Mouse (Mus musculus) T-helper 2 cell (primary cell): ENCODE data around the gene Adgrl4.

Experiments
- in situ Hi-C: fragments of 300-600 bp; cut with MboI, MseI; formaldehyde crosslinking; loops from one replicate; pipeline ENCODE4 v1.15.1; 2025; ENCODE audit warnings: high pct_unique_total_duplicates

Gene Adgrl4

DNA sequence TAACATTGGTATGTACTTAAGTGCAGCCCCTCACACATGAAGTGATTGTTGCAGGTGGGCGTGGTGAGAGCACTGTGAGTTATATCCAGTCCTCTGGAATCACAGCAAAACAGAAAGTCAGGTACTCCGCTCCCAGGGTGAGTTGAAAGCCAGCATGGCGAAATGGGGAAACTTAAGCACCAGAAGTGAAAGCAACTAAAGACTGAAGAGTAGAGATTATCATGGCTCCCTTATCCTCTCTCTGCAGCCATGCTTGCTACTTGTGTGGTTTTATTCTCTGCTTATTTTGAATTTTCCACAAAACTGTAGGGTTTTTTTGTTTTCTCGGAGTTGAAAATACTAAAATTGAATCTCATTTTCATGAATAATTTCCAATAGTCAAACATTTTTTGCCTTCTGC is 51.2 kb downstream of the Adgrl4 start:
- in situ Hi-C loops = no loop called here

DNA sequence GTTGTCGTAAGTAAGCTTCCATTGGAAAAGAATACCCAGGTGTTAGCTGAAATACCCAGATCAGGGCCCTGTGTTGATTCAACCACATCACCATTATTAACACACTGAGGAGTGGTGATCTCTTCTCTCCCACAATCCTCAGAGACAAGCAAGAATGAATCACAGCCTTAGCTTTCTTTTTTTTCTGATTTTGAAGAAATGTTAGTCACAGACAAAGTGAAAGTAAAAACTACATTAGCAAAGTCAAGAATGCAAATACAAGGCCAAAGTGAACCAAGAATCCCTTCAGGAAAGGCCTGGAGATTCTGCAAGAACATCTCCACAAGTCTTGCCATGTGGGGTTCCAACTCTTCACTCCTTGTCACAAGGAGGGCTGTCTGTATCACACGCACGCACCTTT is 67.9 kb downstream of the Adgrl4 start:
- in situ Hi-C loops = no loop called here

DNA sequence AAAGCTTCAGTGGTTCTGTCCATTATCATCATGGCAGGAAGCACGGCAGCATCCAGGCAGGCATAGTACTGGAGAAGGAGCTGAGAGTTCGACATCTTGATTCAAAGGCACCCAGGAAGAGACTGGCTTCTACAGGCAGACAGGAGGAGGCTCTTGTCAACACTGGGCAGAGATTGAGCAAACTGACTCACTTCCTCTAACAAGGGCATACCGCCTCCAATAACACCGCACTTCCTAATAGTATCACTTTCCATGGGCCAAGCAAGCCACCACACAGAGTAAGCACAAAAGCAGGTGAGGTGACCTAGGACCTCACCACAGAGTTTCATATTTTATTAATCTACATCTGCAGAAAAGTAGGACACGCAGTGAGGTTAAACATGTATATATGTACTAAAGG is 73.5 kb downstream of the Adgrl4 start:
- in situ Hi-C loops = no loop called here

DNA sequence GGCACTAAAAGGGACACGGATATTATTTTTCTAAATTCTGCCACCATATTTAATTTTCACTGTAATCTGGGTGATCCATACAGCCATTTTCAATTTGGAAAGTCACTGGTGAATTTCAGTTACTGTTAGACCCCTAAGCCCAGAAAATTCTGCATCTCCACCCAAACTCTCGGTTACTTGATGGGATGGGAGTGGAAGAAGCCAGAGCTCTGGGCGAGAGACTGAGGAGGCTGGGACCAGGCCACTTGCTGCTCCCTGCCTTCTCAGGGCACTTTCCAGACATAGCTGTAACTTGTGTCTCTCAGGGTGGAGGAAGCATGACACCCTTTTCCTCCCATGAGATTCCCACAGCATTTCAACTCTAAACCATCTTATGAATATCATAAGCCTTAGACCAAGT is 109.5 kb downstream of the Adgrl4 start:
- in situ Hi-C loops = no loop called here

DNA sequence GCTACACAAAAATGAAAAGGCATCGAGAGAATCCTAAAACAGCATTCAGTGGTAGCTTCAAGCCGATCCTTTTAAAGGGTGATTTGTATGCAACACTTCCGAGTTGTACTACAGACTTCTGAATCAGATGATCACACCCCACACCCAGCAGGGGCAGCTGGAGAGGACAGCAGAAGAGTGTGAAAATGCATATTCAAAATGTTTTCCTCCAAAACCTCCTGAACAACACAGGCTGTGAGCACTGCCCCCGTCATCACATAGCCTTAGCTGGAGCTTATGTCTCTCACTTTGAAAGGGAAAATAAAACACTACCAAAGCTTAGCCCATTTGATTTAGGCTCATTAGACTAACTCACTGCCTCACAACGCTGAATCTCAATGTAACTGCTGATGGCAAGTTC is 113.3 kb downstream of the Adgrl4 start:
- in situ Hi-C loops = loop anchor here (25.0 kb wide), 1 partner anchor 1189 kb away; no protein-coding TSS in a partner anchor

DNA sequence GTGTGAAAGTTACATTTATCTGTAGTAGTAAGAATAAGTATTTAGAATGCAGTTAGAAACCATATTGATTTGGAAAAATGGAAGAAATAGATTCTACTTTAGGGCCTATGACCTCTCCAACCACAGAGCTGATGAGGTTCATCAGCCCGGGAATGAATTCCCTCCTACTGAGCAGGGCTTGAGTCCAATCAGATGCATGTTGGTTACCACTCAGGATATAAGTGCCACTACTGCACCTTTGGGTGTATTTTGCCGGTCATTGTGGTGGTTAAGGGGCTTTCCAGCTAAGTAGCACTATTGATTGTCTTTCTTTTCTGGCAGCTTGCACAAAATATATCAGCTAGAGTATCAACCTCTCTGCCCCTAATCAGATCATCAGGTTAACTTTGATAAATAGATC is 118.9 kb downstream of the Adgrl4 start:
- in situ Hi-C loops = loop anchor here (25.0 kb wide), 1 partner anchor 1194 kb away; no protein-coding TSS in a partner anchor

DNA sequence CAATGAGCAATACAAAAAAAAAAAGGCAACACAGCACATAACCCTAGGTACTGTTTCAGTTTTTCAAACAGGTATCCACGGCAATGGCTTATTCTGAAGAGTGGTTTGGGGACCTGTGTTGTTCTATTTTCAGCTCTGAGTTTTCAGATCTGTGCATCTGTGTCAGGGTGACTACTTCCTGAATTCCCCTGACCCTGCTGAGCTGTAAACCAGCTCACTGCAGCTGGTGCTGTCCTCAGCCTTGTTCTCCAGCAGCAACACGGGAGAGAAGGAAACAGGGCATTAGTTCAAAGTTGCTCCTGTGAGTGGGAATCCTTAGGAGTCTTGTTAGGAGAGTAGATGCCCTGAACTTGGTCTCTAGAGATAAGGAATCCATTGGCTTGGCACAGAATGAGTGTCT is 119.4 kb downstream of the Adgrl4 start:
- in situ Hi-C loops = loop anchor here (25.0 kb wide), 1 partner anchor 1195 kb away; no protein-coding TSS in a partner anchor

DNA sequence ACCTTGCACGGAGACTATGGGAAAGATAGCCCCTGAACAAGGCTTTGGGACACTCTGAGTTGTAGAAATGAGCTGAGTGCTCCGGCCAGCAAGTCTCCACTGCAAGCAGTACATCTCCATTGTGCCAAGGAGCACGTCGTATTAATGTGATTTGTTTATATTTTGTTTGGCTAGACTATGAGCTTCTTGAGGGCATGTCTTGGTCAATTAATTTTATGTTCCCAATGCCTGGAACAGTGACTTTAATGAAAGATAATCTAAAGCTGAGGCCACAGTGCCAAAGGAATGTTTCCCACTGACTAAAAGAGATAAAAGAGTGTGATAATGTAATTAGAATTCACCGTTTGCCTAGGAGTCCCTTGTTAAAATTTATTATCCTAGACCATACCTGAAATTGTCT is 119.9 kb downstream of the Adgrl4 start:
- in situ Hi-C loops = loop anchor here (25.0 kb wide), 1 partner anchor 1195 kb away; no protein-coding TSS in a partner anchor

DNA sequence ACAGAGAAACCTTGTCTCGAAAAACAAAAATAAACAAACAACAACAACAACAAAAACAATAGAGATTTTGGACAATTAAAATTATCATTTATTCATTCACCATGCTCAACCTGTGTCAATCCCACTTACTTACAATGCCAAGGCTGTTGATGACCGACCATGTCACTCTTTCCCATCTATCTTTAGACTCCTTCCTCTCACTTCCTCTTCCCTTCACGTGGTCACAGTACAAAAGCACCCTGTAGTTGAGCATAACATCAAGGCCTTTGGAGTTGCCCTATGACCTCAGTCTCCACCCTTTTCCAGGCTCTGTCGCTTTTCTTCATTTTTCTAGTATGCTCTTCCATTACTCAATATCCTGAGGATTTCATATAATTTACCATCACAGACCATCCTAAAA is 120.7 kb downstream of the Adgrl4 start:
- in situ Hi-C loops = loop anchor here (25.0 kb wide), 1 partner anchor 1196 kb away; no protein-coding TSS in a partner anchor

DNA sequence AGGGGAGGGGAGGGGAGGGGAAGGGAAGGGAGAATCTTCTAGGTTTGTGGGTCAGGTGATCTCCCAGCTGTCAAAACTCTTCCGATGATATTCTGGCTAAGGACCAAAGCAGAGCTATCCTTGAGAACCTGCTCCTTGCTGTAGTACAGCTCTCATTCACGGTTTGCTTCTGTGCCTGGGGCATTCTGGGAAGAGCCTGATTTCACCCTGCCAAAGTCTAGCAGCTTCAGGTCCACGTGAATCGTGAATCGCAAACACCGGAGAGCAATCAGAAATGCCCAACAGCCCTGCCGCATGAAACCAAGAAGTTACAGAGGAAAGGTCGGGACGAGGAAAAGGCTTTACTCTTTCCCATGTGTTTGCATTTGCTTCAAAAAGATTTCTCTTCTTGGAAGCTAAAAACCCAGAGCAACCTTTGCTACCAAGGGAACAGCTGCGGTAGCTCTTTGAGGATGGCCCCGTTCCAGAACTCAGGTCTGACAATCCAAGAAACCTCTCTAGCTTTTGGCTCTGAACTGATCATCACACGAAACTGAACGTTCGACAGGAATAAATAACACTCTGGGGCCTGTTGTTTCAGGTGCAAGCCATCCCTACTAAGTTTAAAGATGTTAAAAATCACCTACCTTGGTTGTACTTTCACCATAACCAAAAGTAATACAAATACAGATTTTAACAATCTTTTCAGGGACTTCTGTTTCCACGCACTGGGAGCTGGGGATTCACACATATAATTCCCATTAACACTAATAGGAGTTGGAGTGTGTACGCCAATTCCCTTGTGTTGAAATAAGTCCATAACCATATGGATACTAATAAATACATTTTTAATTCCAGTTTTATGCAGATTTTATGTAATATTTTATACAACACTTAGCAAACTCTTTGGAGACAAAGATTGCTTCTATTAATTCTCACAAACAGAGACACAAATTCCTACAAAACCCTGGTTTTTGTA is 128.3 kb downstream of the Adgrl4 start:
- in situ Hi-C loops = loop anchor here (25.0 kb wide), 1 partner anchor 1204 kb away; no protein-coding TSS in a partner anchor

DNA sequence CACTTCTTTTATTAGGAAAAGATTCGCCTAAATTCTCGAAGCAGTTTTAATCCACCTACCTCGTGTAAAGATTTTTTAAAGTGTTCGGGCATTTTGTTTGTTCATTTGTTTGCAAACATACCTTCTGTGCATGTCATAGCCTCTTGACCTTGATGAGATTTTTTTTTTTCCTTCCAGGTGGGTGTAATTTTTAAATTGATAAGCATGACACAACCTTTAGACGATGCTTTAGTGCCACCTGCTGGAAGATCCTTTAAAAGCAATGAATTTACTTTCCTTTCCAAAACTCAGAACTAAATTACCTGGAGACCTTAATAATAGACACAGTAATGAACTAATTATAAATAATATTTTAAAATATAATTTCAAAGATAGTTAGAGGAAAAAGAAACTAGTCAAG is 128.9 kb downstream of the Adgrl4 start:
- in situ Hi-C loops = loop anchor here (25.0 kb wide), 1 partner anchor 1204 kb away; no protein-coding TSS in a partner anchor

DNA sequence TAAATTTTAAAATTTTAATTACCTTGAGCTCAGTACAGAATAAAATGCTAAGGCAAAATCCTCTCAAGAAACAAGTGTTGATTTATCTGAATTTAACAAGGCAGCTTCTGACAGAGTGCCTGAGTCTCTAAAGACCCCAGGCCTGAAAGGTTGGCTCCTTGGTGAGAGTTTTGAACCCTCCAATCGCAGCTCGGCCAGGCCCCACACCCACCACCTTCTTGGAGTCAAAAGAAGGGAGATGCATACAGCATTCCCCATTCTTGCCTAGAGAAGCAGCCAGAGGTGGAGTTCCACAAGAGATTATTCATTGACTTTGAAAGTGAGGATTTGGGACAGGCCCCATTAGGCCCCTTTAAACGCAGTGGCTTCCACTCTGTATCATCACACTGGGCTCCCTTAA is 129.9 kb downstream of the Adgrl4 start:
- in situ Hi-C loops = loop anchor here (25.0 kb wide), 1 partner anchor 1205 kb away; no protein-coding TSS in a partner anchor

DNA sequence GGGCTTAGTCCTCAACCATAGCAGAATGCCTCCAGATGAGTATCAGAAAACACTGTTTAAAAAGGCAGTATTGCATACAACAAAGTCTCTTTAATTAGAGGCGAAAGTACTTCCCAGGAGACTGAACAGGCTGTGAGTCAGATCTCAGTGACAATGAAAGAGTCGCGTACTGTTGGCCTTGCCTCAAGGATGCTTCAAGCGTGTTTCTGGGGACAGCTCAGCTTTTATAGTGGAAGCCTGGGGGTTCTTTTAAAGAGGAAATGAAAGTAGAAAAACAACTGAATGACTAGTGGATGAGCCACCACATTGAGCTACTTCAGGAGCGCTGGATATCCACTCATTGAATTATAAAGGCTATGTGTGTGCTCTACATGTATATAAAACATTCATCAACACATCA is 134.4 kb downstream of the Adgrl4 start:
- in situ Hi-C loops = loop anchor here (25.0 kb wide), 1 partner anchor 1210 kb away; no protein-coding TSS in a partner anchor

DNA sequence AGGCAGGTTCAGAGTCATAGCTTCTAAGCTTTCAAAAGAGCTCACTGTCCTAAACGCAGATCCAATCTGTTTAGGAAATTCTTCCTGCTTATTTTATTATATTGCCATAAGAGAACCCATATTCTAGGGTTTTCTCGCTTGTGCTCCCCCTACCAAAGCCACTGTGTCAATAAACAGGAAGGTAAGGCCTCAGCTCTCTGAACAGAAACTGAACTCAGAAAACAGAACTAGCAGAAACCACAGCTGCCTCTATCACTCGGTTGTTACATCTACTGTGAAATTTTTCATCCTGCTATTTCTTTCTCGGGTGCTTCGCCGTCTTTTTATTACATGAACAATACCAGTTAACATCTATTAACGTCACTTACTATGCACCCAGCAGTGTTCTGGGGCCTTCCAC is 137.6 kb downstream of the Adgrl4 start:
- in situ Hi-C loops = no loop called here

DNA sequence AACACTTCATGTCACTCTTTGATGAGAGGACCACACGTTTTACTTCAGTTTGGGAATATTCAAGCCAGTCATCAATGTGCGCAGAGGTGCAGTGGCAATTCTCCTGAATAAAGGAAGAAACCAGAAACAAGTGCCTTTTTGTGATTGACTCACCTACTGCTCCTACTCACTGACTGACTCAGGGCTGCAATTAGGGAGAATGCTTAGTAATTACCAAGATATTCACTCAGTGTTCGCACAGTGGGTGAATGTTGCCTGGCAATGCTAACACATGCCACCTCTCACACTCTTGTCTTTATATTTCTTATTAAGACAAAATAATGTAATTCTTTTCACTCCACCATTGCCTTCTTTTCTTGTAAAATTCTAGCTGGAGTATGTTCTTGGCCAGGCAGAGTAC is 138.5 kb downstream of the Adgrl4 start:
- in situ Hi-C loops = no loop called here

DNA sequence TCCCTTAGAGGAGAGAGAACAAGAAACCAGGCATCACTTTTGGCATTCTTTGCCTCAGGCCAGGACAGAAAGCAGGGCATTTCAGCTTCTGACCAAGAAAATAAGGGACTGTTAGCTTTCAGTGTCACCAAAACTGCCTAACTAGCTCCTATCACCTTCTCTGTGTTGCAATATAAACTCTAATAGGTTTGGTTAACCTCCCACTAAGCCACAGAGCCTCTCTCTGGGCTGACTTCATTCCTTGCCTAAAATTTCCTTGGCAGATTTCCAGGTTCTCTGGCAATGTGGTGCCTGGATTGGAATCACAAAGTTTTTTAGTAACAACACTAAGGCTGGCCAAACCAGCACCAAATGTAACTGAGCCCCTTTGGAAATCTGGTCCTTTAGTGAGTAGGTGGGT is 154.2 kb downstream of the Adgrl4 start:
- in situ Hi-C loops = no loop called here
